Mouse (Mus musculus) lung, adult 10 weeks (tissue): ENCODE measurements around the gene Pard3b. TPM values are rescaled to one million over a fixed set of nuclear protein-coding genes. Genes with fewer than 3 reads are reported as not detected.

Experiments used
- polyA plus RNA-seq: library from polyadenylated mRNA; stranded (reverse); fragments of 350-450 nt; fragmentation: Illumina TruSeq; extraction: RNeasy Lipid Tissue Mini Kit (QIAGEN cat#74804); gene quantifications from one replicate; pipeline ENCODE4 v1.2.3, GENCODE M21; 2014; ENCODE audit warnings: low read depth, low replicate concordance; ENCODE audit not compliant: insufficient read depth

Pard3b gene
- 2.6 TPM for polyA plus RNA-seq

DNA sequence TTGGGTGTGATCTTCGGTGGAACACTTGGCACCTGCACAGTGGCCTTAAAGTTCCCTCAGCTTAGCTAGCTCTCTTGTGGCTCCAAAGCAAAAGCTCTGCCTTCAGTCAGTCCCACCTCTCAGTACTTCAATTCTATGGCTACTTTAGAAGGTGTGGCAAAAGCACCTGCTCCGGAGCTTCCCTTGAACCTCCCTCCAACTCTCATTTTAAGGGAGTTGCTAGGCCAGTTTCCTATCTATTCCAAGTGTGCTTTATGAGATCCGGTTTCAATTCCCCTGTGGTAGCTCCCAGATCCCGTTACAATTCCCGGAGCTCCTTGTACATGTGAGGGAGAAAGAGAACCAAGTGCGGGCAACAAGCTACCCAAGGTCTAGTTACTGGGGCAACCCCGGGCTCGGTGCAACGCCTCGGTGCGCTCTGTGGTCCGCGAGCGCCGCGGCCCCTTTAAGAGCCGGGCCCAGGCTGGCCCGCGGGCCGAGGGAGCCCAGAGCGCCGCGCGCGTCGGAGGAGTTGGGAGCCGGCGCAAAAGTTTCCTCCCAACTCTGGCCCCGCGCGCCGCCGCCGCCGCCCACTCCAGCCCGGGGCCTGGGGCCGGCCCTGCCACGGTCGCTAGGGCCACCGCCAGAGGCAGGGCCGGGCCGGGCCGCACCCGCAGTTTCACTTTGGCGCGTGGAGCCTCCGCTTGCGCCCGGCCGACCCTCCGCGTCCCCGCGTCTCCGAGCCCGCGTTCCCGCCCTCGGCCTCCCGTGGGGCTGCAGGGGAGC lies at the start of gene Pard3b:
Gene Pard3b, plus strand, starts transcription at position 478 of the 765 bp plus-strand sequence.

